Mouse (Mus musculus): ENCODE data around the gene Gse1.

DNA sequence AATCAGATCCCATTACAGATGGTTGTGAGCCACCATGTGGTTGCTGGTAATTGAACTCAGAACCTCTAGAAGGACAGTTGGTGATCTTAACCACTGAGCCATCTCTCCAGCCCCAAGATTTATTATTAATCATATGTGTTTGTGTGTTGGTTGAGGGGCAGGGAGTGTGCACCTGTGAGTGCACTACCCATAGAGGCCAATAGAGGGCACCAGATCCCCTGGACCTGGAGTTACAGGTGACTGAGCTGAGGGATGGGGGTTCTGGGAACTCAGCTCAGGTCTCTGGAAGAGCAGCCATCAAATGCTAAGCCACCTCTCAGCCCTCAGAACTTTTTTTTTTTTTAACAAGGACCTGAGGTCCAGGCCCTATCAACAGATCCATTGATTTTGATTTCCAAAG is 156.5 kb downstream of the Gse1 start:
- TF ChIP-seq POLR2A (IDR thresholded peaks at IDR 0.05; ENCODE audit: insufficient read length, low read depth) (no peak), USF1 (IDR thresholded peaks at IDR 0.05; ENCODE audit: low read depth) (no peak), CEBPB (IDR thresholded peaks at IDR 0.05; ENCODE audit: insufficient read depth, poor library complexity, severe bottlenecking) (no peak), SRF (IDR thresholded peaks at IDR 0.05; ENCODE audit: control insufficient read depth, insufficient read length, low read depth) (no peak), E2F4 (IDR thresholded peaks at IDR 0.05; ENCODE audit: insufficient read depth) (no peak), POLR2AphosphoS2 (IDR thresholded peaks at IDR 0.05; ENCODE audit: insufficient read length, low read depth) (no peak), TCF12 (IDR thresholded peaks at IDR 0.05; ENCODE audit: insufficient read depth, poor library complexity, severe bottlenecking) (no peak), MYOG (IDR thresholded peaks at IDR 0.05; ENCODE audit: control insufficient read depth in 1 of 3, insufficient read depth in 1 of 3, insufficient read length in 2 of 3, low read depth in 2 of 3) (no peak), MYOD1 (IDR thresholded peaks at IDR 0.05; ENCODE audit: control insufficient read depth in 1 of 3, insufficient read length in 2 of 3, low read depth in 2 of 3) (no peak), MAX (IDR thresholded peaks at IDR 0.05; ENCODE audit: low read depth) (no peak), TCF3 (IDR thresholded peaks at IDR 0.05; ENCODE audit: insufficient read length, low read depth) (no peak)

Data from myocyte (in vitro differentiated cells).